Mouse (Mus musculus) forebrain, embryonic 11.5 days (tissue): ENCODE measurements around the gene Scimp. TPM values are rescaled to one million over a fixed set of nuclear protein-coding genes. Genes with fewer than 3 reads are reported as not detected.

Experiments used
- ATAC-seq: fragments of 200-750 bp; cut with Nextera tagmentation; replicated peaks from 2 replicates; pipeline ENCODE4 v1.8.0; 2017; ENCODE audit warnings: moderate TSS enrichment; ENCODE audit not compliant: low FRiP score
- DNase-seq: peaks from one replicate; pipeline ENCODE4 v3.0.0-alpha.2; 2017; ENCODE audit warnings: low spot score
- H3K27ac ChIP-seq: fragments of 300-500 bp; sonication (generic); 2 replicates; pipeline ENCODE4 v1.5.1; 2014; ENCODE audit warnings: low read depth, low read length
- H3K27me3 ChIP-seq: fragments of 300-500 bp; sonication (generic); 2 replicates; pipeline ENCODE4 v1.6.1; 2014; ENCODE audit warnings: mild to moderate bottlenecking, low read length, mixed read lengths; ENCODE audit not compliant: control insufficient read depth, insufficient read depth
- H3K36me3 ChIP-seq: fragments of 300-500 bp; sonication (generic); 2 replicates; pipeline ENCODE4 v1.6.1; 2014; ENCODE audit warnings: mild to moderate bottlenecking, low read length, moderate library complexity, mixed read lengths; ENCODE audit not compliant: control insufficient read depth, insufficient read depth
- H3K4me1 ChIP-seq: fragments of 300-500 bp; sonication (generic); replicated peaks from 2 replicates; pipeline ENCODE4 v1.6.1; 2014; ENCODE audit warnings: low read length, mixed read lengths; ENCODE audit not compliant: control insufficient read depth, insufficient read depth
- H3K4me2 ChIP-seq: fragments of 300-500 bp; sonication (generic); 2 replicates; pipeline ENCODE4 v1.6.1; 2014; ENCODE audit warnings: low read depth, mild to moderate bottlenecking, low read length, moderate library complexity, mixed read lengths; ENCODE audit not compliant: severe bottlenecking
- H3K4me3 ChIP-seq: fragments of 300-500 bp; sonication (generic); 2 replicates; pipeline ENCODE4 v1.5.1; 2014; ENCODE audit warnings: low read depth, low read length
- H3K9ac ChIP-seq: fragments of 300-500 bp; sonication (generic); 2 replicates; pipeline ENCODE4 v1.6.1; 2014; ENCODE audit warnings: low read length
- H3K9me3 ChIP-seq: fragments of 300-500 bp; sonication (generic); 2 replicates; pipeline ENCODE4 v1.6.1; 2016; ENCODE audit warnings: low read length, mixed read lengths; ENCODE audit not compliant: control insufficient read depth
- WGBS: fragments of 180-500 bp; shearing (Covaris S2); extraction: QIAGEN DNeasy Blood & Tissue Kit; methylation state at CpG from one replicate; pipeline ENCODE4 v1.1.7; 2014; 5-methylcytosine and 5-hydroxymethylcytosine counted together
- polyA plus RNA-seq: library from polyadenylated mRNA; unstranded; fragments of >200 nt; fragmentation: Nextera tagmentation; extraction: Ambion mirVana; gene quantifications from 2 replicates; pipeline ENCODE4 v1.2.1, GENCODE M21; 2014

Gene Scimp
- polyA plus RNA-seq, 1 experiment from 2014 or later = not detected

GRCm38 (mm10) chr11:70820120-70820519, 7.7 kb upstream of the Scimp start:
- WGBS = 87% methylated on average over 8 of the region's 8 CpGs
- H3K4me3 ChIP-seq = no peak overlapping the region

GRCm38 (mm10) chr11:70816770-70817169, 4.4 kb upstream of the Scimp start:
- no peak for ATAC-seq
- DNase-seq = no peak
- Histone ChIP-seq H3K36me3 (no peaks in the 10 kb centered on the region), H3K4me3 (no peak overlapping the region), H3K4me1 (no peaks in the 10 kb centered on the region), H3K27ac (no peak overlapping the region), H3K9ac (no peak overlapping the region), H3K9me3 (no peaks in the 10 kb centered on the region), H3K4me2 (no peak overlapping the region), H3K27me3 (no peaks in the 10 kb centered on the region)
- WGBS = 83% methylated on average over 4 of the region's 4 CpGs

More at GRCm38 (mm10) chr11:70820120-70820519, 7.7 kb upstream of the Scimp start:
- Histone ChIP-seq H3K4me2 (no peak overlapping the region), H3K4me1 (no peaks in the 10 kb centered on the region), H3K9me3 (no peaks in the 10 kb centered on the region), H3K27me3 (no peaks in the 10 kb centered on the region), H3K36me3 (no peaks in the 10 kb centered on the region), H3K9ac (no peak overlapping the region), H3K27ac (no peak overlapping the region)
- ATAC-seq (no peak), DNase-seq (no peak)

GRCm38 (mm10) chr11:70815498-70816078, 3.2 kb upstream of the Scimp start:
- no peaks in the 10 kb centered on the region for H3K36me3 ChIP-seq
- H3K9ac ChIP-seq = no peak overlapping the region
- no peak overlapping the region for H3K4me3 ChIP-seq
- H3K27ac ChIP-seq = no peak overlapping the region
- no peak overlapping the region for H3K4me2 ChIP-seq
- no peaks in the 10 kb centered on the region for H3K4me1 ChIP-seq
- ATAC-seq (no peak), DNase-seq (peak; percentile 60)
- 27% methylated on average over 6 of the region's 6 CpGs for WGBS
- no peaks in the 10 kb centered on the region for H3K9me3 ChIP-seq
- H3K27me3 ChIP-seq = no peaks in the 10 kb centered on the region

GRCm38 (mm10) chr11:70815071-70815470, 2.7 kb upstream of the Scimp start:
- 88% methylated on average over 8 of the region's 8 CpGs for WGBS
- Histone ChIP-seq H3K4me1 (no peaks in the 10 kb centered on the region), H3K27ac (no peak overlapping the region), H3K4me2 (no peak overlapping the region), H3K27me3 (no peaks in the 10 kb centered on the region), H3K9me3 (no peaks in the 10 kb centered on the region), H3K4me3 (no peak overlapping the region), H3K36me3 (no peaks in the 10 kb centered on the region), H3K9ac (no peak overlapping the region)
- ATAC-seq = no peak
- DNase-seq = no peak

GRCm38 (mm10) chr11:70811471-70812240, 730 bp downstream of the Scimp start:
- ATAC-seq = no peak

GRCm38 (mm10) chr11:70811041-70811440, 1.3 kb downstream of the Scimp start:
- 91% methylated on average over 5 of the region's 5 CpGs for WGBS
- H3K9me3 ChIP-seq = no peaks in the 10 kb centered on the region
- no peak overlapping the region for H3K27ac ChIP-seq
- no peaks in the 10 kb centered on the region for H3K36me3 ChIP-seq
- no peak overlapping the region for H3K9ac ChIP-seq
- H3K4me3 ChIP-seq = no peak overlapping the region
- H3K27me3 ChIP-seq = no peaks in the 10 kb centered on the region
- H3K4me1 ChIP-seq = no peaks in the 10 kb centered on the region
- H3K4me2 ChIP-seq = no peak overlapping the region
- DNase-seq (no peak), ATAC-seq (no peak)

More at GRCm38 (mm10) chr11:70811471-70812240, 730 bp downstream of the Scimp start:
- no peak overlapping the region for H3K9ac ChIP-seq
- H3K4me1 ChIP-seq = no peaks in the 10 kb centered on the region
- no peak for DNase-seq
- no peaks in the 10 kb centered on the region for H3K9me3 ChIP-seq
- H3K27me3 ChIP-seq = no peaks in the 10 kb centered on the region
- H3K4me2 ChIP-seq = no peak overlapping the region
- H3K4me3 ChIP-seq = no peak overlapping the region
- H3K36me3 ChIP-seq = no peaks in the 10 kb centered on the region
- 82% methylated on average over 13 of the region's 13 CpGs for WGBS
- no peak overlapping the region for H3K27ac ChIP-seq

GRCm38 (mm10) chr11:70809011-70809410, 3.4 kb downstream of the Scimp start:
- Histone ChIP-seq H3K4me3 (no peak overlapping the region), H3K9me3 (no peaks in the 10 kb centered on the region), H3K9ac (no peak overlapping the region), H3K36me3 (no peaks in the 10 kb centered on the region), H3K27me3 (no peaks in the 10 kb centered on the region), H3K4me2 (no peak overlapping the region), H3K27ac (no peak overlapping the region), H3K4me1 (no peaks in the 10 kb centered on the region)
- 17% methylated on average over 1 of the region's 1 CpGs for WGBS
- ATAC-seq (no peak), DNase-seq (no peak)

- Histone ChIP-seq H3K9me3 (no peaks in the 10 kb centered on the region), H3K4me3 (no peak overlapping the region), H3K27ac (no peak overlapping the region), H3K9ac (no peak overlapping the region), H3K36me3 (no peaks in the 10 kb centered on the region), H3K4me2 (no peak overlapping the region), H3K27me3 (no peaks in the 10 kb centered on the region), H3K4me1 (no peaks in the 10 kb centered on the region)
- DNase-seq = no peak
- no peak for ATAC-seq
- WGBS = 63% methylated on average over 3 of the region's 3 CpGs
Observed at GRCm38 (mm10) chr11:70808101-70808500, 4.3 kb downstream of the Scimp start.

- no peak for DNase-seq
- H3K4me2 ChIP-seq = no peak overlapping the region
- 85% methylated on average over 4 of the region's 4 CpGs for WGBS
- H3K9me3 ChIP-seq = no peaks in the 10 kb centered on the region
- H3K4me3 ChIP-seq = no peak overlapping the region
- no peaks in the 10 kb centered on the region for H3K27me3 ChIP-seq
- H3K27ac ChIP-seq = no peak overlapping the region
- H3K4me1 ChIP-seq = no peaks in the 10 kb centered on the region
- H3K9ac ChIP-seq = no peak overlapping the region
- no peak for ATAC-seq
- no peaks in the 10 kb centered on the region for H3K36me3 ChIP-seq
Observed at GRCm38 (mm10) chr11:70807630-70808029, 4.8 kb downstream of the Scimp start.
